Mouse (Mus musculus) E14TG2a.4 (cell line): ENCODE results near the gene Cyb561.

Experiments
- CTCF ChIP-seq: conservative IDR thresholded peaks from 2 replicates; pipeline ENCODE4 v1.5.1; 2014; ENCODE audit warnings: low read length
- POU5F1 ChIP-seq: IDR thresholded peaks from 2 replicates; pipeline ENCODE4 v1.6.1; 2014; ENCODE audit warnings: low read length, borderline replicate concordance

- TF ChIP-seq CTCF: no peak
- no peak for TF ChIP-seq POU5F1
Observed at GRCm38 (mm10) chr11:105944770-105945672, 8.1 kb downstream of the Cyb561 start.
